In genomic region chr9:121030949-121031348, GRCm38 (mm10) we compare ENCODE assay signal across 19 mouse cellular contexts.
A peak's percentile ranks its signal among the peaks of the same experiment; 100 is the strongest.
DNase-seq lines count a peak whose midpoint lies in the region; ATAC-seq and TF ChIP-seq lines count a peak whose summit lies in the region.
"Had no signal": no experiment of that assay in that cellular context is flagged by ENCODE, and none has a peak within 500 bp of the region (broad histone marks: within the 10 kb centered on the region; RNA-seq: fewer than 3 reads in every experiment).

No protein-coding gene starts in this region.

- no peak overlapping the region for H3K4me2 ChIP-seq in heart, postnatal 0 days (ENCODE audit: low read depth, low read length)
- H3K4me2 ChIP-seq in kidney, embryonic 15.5 days: no peak overlapping the region
- H3K4me2 ChIP-seq in midbrain, embryonic 13.5 days (replicated peaks): no peak overlapping the region
- H3K4me2 ChIP-seq: liver, embryonic 12.5 days; lung, embryonic 14.5 days had no signal

- H3K36me3 ChIP-seq in heart, postnatal 0 days (replicated peaks; ENCODE audit: control insufficient read depth, insufficient read depth, low read length): no peaks in the 10 kb centered on the region
- H3K36me3 ChIP-seq in kidney, embryonic 15.5 days: no peaks in the 10 kb centered on the region
- no peaks in the 10 kb centered on the region for H3K36me3 ChIP-seq in midbrain, embryonic 13.5 days
- H3K36me3 ChIP-seq: liver, embryonic 12.5 days had no signal

- no peaks in the 10 kb centered on the region for H3K27me3 ChIP-seq in heart, postnatal 0 days (ENCODE audit: control insufficient read depth, insufficient read depth, low read length)
- no peaks in the 10 kb centered on the region for H3K27me3 ChIP-seq in kidney, embryonic 15.5 days
- H3K27me3 ChIP-seq in midbrain, embryonic 13.5 days: no peaks in the 10 kb centered on the region

- ATAC-seq in heart, postnatal 0 days (ENCODE audit: insufficient read depth, low read depth): 0 out of 2 replicates have a peak, but pooled peaks have one; percentile 33
- no peak for ATAC-seq in kidney, embryonic 15.5 days (replicated peaks; ENCODE audit: low FRiP score)
- ATAC-seq in midbrain, embryonic 13.5 days: 0 out of 2 replicates have a peak, but pooled peaks have one; percentile 38
- ATAC-seq: forebrain, embryonic 14.5 days; liver, embryonic 12.5 days had no signal

- TF ChIP-seq CTCF in heart, postnatal 0 days (IDR thresholded peaks at IDR 0.05; ENCODE audit: low read depth): no peak

- no peak overlapping the region for H3K9ac ChIP-seq in heart, postnatal 0 days (replicated peaks; ENCODE audit: low read depth, low read length)
- no peak overlapping the region for H3K9ac ChIP-seq in kidney, embryonic 15.5 days
- H3K9ac ChIP-seq in midbrain, embryonic 13.5 days (replicated peaks): no peak overlapping the region
- H3K9ac ChIP-seq: liver, embryonic 12.5 days; lung, embryonic 14.5 days had no signal

- H3K9me3 ChIP-seq in heart, postnatal 0 days (replicated peaks; ENCODE audit: control insufficient read depth, low read length): no peaks in the 10 kb centered on the region
- H3K9me3 ChIP-seq in kidney, embryonic 15.5 days (replicated peaks): no peaks in the 10 kb centered on the region
- no peaks in the 10 kb centered on the region for H3K9me3 ChIP-seq in midbrain, embryonic 13.5 days
- H3K9me3 ChIP-seq: liver, embryonic 12.5 days had no signal

- no peak overlapping the region for H3K4me3 ChIP-seq in heart, postnatal 0 days (ENCODE audit: low read depth, low read length)
- no peak overlapping the region for H3K4me3 ChIP-seq in kidney, embryonic 15.5 days (replicated peaks)
- no peak overlapping the region for H3K4me3 ChIP-seq in midbrain, embryonic 13.5 days (replicated peaks)
- H3K4me3 ChIP-seq: erythroblast, embryonic 14.5 days; layer of hippocampus, adult 2 months; liver, embryonic 12.5 days had no signal

- TF ChIP-seq EP300 in heart, postnatal 0 days (IDR thresholded peaks at IDR 0.05; ENCODE audit: low read depth): no peak

- peak; percentile 15 for DNase-seq in embryo, embryonic 10.5 days (ENCODE audit: low spot score)
- DNase-seq in embryo, embryonic 10 days (ENCODE audit: low spot score): no peak
- no peak for DNase-seq in heart, postnatal 0 days (ENCODE audit: low spot score)
- no peak for DNase-seq in heart, adult 8-10 months (ENCODE audit: low spot score)
- DNase-seq in kidney, postnatal 4 days: peak; percentile 28 to 47
- no peak for DNase-seq in right cerebral cortex, adult 18-20 months
- DNase-seq: B cell, adult 2 months; cerebellum, postnatal 10 days; gastrocnemius, postnatal 36 days; kidney, adult 18-20 months; lung, embryonic 14.5 days; lung, postnatal 4 days; spleen, adult 18-20 months had no signal

- H3K4me1 ChIP-seq in heart, postnatal 0 days (ENCODE audit: control insufficient read depth, insufficient read depth): no peaks in the 10 kb centered on the region
- 0 out of 2 replicates have a peak, but pooled peaks cover 2% of the 10 kb centered on the region for H3K4me1 ChIP-seq in kidney, embryonic 15.5 days
- peaks cover 38% of the 10 kb centered on the region for H3K4me1 ChIP-seq in midbrain, embryonic 13.5 days (replicated peaks)
- H3K4me1 ChIP-seq: liver, embryonic 12.5 days had no signal

- H3K27ac ChIP-seq in heart, postnatal 0 days (ENCODE audit: low read depth): no peak overlapping the region
- no peak overlapping the region for H3K27ac ChIP-seq in kidney, embryonic 15.5 days
- H3K27ac ChIP-seq in midbrain, embryonic 13.5 days: 0 out of 2 replicates have a peak overlapping the region, but pooled peaks have one; percentile 44
- H3K27ac ChIP-seq: layer of hippocampus, adult 2 months; liver, embryonic 12.5 days had no signal

- 31% methylated on average over 10 of the region's 10 CpGs for WGBS in heart, postnatal 0 days
- 27% methylated on average over 10 of the region's 10 CpGs for WGBS in kidney, embryonic 15.5 days
- WGBS in midbrain, embryonic 13.5 days: 42% methylated on average over 10 of the region's 10 CpGs

Comparison
In these comparisons a context has a peak if more than half of its experiments do, and no peak if none do; other contexts are left out.
1. DNase-seq: peak in embryo, embryonic 10.5 days (single experiment) and kidney, postnatal 4 days (2 of 2); none in embryo, embryonic 10 days (single experiment), heart, postnatal 0 days (single experiment), heart, adult 8-10 months (single experiment) and right cerebral cortex, adult 18-20 months (single experiment).